Mouse (Mus musculus): Measurements from ENCODE around the gene Rhox1. TPM values are rescaled to one million over a fixed set of nuclear protein-coding genes. Genes with fewer than 3 reads are reported as not detected.
A peak's percentile ranks its signal among the peaks of the same experiment; 100 is the strongest.
"Not testable (repeated sequence)": the region's sequence is repeated elsewhere in the genome, so short reads cannot be mapped to it uniquely, and the experiment has no call there.

The Rhox1 gene
- not detected in 2 replicates for polyA plus RNA-seq (2016; fragmentation: Nextera tagmentation; extraction: Ambion mirVana)

DNA sequence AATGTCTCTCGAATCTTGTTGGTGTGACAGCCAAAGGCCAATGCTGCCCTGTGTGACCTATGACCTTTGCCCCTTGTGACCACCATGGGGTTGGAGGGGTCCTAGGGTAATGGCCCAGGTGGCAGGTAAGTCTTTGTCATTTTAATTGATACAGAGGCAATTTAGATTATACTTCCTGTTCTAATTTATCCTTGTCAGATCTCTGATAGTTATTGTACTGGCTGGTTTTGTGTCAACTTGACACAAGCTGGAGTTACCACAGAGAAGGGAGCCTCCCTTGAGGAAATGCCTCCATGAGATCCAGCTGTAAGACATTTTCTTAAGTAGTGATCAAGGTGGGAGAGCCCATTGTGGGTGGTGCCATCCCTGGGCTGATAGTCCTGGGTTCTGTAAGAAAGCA, at the start of gene Rhox1:
Gene Rhox1 (minus strand): TSS at position 101 of the 400 bp plus-strand sequence.
- not testable (repeated sequence) for H3K4me1 ChIP-seq; H3K9ac ChIP-seq; H3K9me3 ChIP-seq; H3K27ac ChIP-seq; ATAC-seq (ENCODE audit: insufficient number of reproducible peaks, insufficient read depth, low FRiP score, low TSS enrichment); H3K4me2 ChIP-seq (replicated peaks); H3K4me3 ChIP-seq; H3K36me3 ChIP-seq; H3K27me3 ChIP-seq
- 67% methylated on average over 1 of the region's 1 CpGs for WGBS

DNA sequence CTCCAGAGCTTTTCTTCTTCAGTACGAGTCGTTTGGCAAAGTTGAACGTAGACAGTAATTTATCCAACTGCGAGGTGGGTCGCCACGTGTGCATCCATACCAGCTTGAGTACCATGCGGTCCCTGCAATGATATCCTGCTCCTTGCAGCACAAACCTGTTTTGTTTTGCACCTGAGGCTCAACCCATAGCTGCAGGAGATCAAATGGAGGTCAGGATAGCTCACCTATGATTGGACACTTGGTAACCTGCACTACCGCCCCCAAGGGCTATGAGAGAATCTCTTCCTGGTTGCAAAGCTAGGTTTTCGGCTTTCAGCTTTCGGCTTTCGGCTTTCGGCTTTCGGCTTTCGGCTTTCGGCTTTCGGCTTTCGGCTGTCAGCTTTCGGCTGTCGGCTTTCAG, 43.0 kb upstream of the Rhox1 start, which contains the start of gene Rhox4a:
Gene Rhox4a (plus strand): TSS at position 301 of the 400 bp plus-strand sequence.
- H3K27ac ChIP-seq; H3K4me2 ChIP-seq (replicated peaks); H3K9ac ChIP-seq; H3K9me3 ChIP-seq; H3K36me3 ChIP-seq; H3K4me1 ChIP-seq; H3K4me3 ChIP-seq; H3K27me3 ChIP-seq; ATAC-seq (ENCODE audit: insufficient number of reproducible peaks, insufficient read depth, low FRiP score, low TSS enrichment): not testable (repeated sequence)
- WGBS = 97% methylated on average over 11 of the region's 19 CpGs

DNA sequence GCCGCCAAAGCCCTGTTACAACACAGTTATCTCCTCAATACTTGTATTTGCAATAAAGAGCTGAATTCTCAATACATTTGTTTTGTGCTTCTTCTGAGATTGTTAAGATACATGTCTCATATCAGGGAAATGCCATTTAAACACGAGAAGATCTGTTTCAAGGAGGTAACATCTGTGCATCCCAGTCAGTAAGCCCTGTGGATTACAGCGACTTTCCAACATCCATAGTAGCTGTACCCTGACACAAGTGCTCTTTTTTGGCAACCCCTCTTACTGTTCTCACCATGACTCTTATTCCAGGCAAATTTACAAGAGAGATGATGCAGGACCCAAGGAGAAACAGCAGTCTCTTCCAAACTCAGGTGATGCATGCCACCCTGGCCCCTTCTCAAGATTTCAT, 27.6 kb upstream of the Rhox1 start, which contains the start of gene Rhox3a:
Gene Rhox3a (plus strand): TSS at position 301 of the 400 bp plus-strand sequence.
- H3K4me2 ChIP-seq (replicated peaks); H3K4me1 ChIP-seq; H3K9me3 ChIP-seq; H3K27me3 ChIP-seq; H3K9ac ChIP-seq; H3K27ac ChIP-seq; H3K4me3 ChIP-seq; H3K36me3 ChIP-seq; ATAC-seq (ENCODE audit: insufficient number of reproducible peaks, insufficient read depth, low FRiP score, low TSS enrichment): not testable (repeated sequence)
- WGBS = 80% methylated on average over 1 of the region's 3 CpGs

DNA sequence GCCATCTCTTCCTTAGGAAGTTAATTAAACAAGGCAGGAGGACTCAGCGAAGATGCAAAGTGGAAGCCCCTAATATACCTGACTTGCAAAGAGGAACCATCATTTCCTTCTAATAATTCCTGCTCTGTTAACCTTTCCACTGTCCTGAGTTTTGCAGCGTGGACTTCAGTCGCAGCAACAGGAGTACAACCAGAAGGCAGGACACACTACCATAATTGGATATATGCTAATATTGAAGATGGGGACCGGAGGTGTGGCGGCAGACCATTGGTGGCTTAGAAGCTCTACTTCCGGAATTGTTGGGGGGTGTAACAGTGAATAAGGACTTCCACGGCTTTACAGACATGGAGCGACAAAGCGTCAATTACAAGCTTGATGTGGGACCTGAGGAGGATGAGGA, 22.6 kb upstream of the Rhox1 start, which contains the start of gene Rhox2a:
Gene Rhox2a (plus strand): TSS at position 301 of the 400 bp plus-strand sequence.
- not testable (repeated sequence) for H3K36me3 ChIP-seq; ATAC-seq (ENCODE audit: insufficient number of reproducible peaks, insufficient read depth, low FRiP score, low TSS enrichment); H3K9me3 ChIP-seq; H3K4me2 ChIP-seq (replicated peaks); H3K27me3 ChIP-seq; H3K4me1 ChIP-seq; H3K4me3 ChIP-seq; H3K9ac ChIP-seq; H3K27ac ChIP-seq
- 100% methylated on average over 2 of the region's 9 CpGs for WGBS

DNA sequence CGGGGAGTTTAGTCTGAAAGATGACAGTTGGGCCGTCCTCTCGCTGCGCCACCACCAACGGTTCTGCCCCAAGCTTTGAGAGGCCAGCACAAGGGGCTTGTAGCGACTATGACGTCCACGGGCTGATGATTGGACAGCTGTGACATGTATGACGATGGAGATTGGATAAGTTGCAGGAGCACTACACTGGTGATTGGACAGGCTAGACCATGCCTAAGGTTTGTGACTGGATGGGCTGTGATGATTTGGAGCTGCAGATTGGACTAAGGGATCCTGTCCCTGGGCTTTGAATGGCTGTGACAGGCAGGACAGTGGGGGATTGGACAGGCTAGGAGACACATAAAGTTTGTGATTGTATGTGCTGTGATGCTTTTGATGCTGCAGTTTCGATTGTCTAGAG, 11.1 kb downstream of the Rhox1 start, which contains the start of gene Gm9:
Gene Gm9 (minus strand): TSS at position 101 of the 400 bp plus-strand sequence.
- WGBS = 88% methylated on average over 10 of the region's 10 CpGs
- H3K4me3 ChIP-seq = no peak within 1 kb of the TSS
- H3K27me3 ChIP-seq = no peaks in the 10 kb centered on the region
- no peak for ATAC-seq (ENCODE audit: insufficient number of reproducible peaks, insufficient read depth, low FRiP score, low TSS enrichment)
- no peak within 1 kb of the TSS for H3K4me2 ChIP-seq (replicated peaks)
- no peaks in the 10 kb centered on the region for H3K4me1 ChIP-seq
- no peaks in the 10 kb centered on the region for H3K9me3 ChIP-seq
- no peak within 1 kb of the TSS for H3K27ac ChIP-seq
- no peak within 1 kb of the TSS for H3K9ac ChIP-seq
- no peaks in the 10 kb centered on the region for H3K36me3 ChIP-seq

DNA sequence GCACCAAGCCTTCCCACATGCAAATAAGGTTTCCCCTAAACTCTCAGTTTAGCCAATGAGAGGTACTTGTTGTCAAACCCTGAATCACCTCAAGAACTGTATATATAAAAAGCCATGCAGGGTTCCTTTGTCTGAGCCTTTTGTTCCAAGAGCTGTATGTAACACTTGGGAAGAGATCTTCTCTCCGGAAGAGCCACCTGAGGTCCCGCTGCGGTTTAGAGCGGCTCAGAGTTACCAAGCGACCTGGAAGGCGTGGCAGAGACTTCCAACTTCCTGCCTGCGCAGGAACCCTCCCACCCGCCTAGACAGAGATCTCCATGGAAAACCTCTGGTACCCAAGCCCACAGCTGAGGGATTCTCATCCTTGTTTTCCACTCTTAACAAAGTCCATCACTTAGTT, 23.4 kb downstream of the Rhox1 start:
- H3K4me1 ChIP-seq = no peaks in the 10 kb centered on the region
- no peaks in the 10 kb centered on the region for H3K36me3 ChIP-seq
- H3K27ac ChIP-seq = no peak overlapping the region
- H3K27me3 ChIP-seq = no peaks in the 10 kb centered on the region
- no peak overlapping the region for H3K4me2 ChIP-seq (replicated peaks)
- no peaks in the 10 kb centered on the region for H3K9me3 ChIP-seq
- no peak for ATAC-seq (ENCODE audit: insufficient number of reproducible peaks, insufficient read depth, low FRiP score, low TSS enrichment)
- 53% methylated on average over 8 of the region's 8 CpGs for WGBS
- H3K4me3 ChIP-seq = no peak overlapping the region
- no peak overlapping the region for H3K9ac ChIP-seq

DNA sequence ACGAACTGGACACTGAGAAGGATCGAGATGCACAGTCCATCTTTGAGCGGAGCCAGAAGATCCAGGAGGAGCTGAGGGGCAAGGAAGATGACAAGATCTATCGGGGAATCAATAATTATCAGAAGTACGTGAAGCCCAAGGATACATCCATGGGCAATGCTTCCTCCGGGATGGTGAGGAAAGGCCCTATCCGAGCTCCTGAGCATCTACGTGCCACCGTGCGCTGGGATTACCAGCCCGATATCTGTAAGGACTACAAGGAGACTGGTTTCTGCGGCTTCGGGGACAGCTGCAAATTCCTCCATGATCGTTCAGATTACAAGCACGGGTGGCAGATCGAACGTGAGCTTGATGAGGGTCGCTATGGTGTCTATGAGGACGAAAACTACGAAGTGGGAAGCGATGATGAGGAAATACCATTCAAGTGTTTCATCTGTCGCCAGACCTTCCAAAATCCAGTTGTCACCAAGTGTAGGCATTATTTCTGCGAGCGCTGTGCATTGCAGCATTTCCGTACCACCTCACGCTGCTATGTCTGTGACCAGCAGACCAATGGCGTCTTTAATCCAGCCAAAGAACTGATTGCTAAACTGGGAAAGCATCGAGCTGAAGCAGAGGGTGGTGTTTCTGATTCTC, 30.2 kb downstream of the Rhox1 start:
- H3K9ac ChIP-seq = peak overlapping the region; percentile 53
- no peaks in the 10 kb centered on the region for H3K9me3 ChIP-seq
- H3K4me2 ChIP-seq (replicated peaks) = peak overlapping the region; percentile 55
- 26% methylated on average over 28 of the region's 28 CpGs for WGBS
- H3K4me1 ChIP-seq = no peaks in the 10 kb centered on the region
- peak overlapping the region; percentile 53 for H3K4me3 ChIP-seq
- no peaks in the 10 kb centered on the region for H3K27me3 ChIP-seq
- no peaks in the 10 kb centered on the region for H3K36me3 ChIP-seq
- no peak for ATAC-seq (ENCODE audit: insufficient number of reproducible peaks, insufficient read depth, low FRiP score, low TSS enrichment)
- H3K27ac ChIP-seq = no peak overlapping the region

DNA sequence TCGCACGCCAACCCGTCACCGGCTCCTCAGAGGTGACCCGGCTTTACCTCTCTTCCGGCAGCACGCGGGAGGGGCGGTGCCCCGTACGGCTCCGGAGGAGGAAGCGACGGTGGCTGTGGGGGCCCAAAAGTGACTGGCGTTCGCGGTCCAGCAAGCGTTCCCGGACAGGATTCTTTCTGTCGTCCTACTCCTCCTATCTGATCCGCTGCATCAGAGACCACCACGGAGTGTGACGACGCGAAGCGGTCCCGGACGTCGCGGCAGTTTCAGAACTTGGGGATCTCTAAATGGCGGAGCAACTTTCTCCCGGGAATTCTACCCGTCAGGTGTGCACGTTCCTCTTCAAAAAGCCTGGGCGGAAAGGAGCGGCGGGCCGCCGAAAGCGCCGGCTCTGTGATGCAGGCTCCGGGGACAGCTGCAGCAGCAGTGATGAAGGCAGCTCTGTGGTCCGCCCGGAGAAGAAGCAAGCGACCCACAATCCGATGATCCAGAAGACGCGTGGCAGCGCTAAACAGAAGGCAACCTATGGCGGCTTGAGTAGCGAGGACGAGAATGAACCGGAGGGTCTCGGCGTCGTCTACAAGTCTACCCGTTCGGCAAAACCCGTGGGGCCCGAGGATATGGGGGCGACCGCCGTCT, 30.8 kb downstream of the Rhox1 start, which contains the start of the genes Ndufa1 and Rnf113a1:
Gene Ndufa1 (minus strand): TSS at position 59 of the 639 bp plus-strand sequence.
Gene Rnf113a1 (plus strand): TSS at position 141 of the 639 bp plus-strand sequence.
- H3K27ac ChIP-seq = 0 out of 2 replicates have a peak within 1 kb of the TSS, but pooled peaks have one; percentile 17
- peak within 1 kb of the TSS; percentile 53 for H3K4me3 ChIP-seq
- no peaks in the 10 kb centered on the region for H3K9me3 ChIP-seq
- H3K27me3 ChIP-seq = no peaks in the 10 kb centered on the region
- WGBS = 20% methylated on average over 55 of the region's 63 CpGs
- ATAC-seq (ENCODE audit: insufficient number of reproducible peaks, insufficient read depth, low FRiP score, low TSS enrichment) = peak; percentile 90
- peak within 1 kb of the TSS; percentile 55 for H3K4me2 ChIP-seq (replicated peaks)
- peak within 1 kb of the TSS; percentile 53 for H3K9ac ChIP-seq
- no peaks in the 10 kb centered on the region for H3K36me3 ChIP-seq
- H3K4me1 ChIP-seq = no peaks in the 10 kb centered on the region

DNA sequence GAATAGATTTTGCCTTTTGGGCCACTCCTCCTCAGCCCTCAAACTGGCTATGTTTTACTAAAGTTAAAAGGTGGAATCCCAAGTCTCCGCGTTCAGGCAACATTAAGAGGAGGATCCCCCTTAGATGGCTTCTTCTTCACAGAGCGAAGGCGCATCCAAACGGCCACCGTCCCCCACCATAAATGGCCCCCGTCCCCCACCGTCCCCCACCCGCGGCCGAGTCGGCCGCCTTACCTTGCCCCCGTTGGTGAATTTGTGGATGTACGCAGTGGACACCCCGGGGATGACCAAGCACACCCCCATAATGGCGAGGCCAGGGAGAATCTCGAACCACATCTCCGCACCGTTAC, 31.3 kb downstream of the Rhox1 start:
- Histone ChIP-seq H3K36me3 (no peaks in the 10 kb centered on the region), H3K27ac (no peak overlapping the region), H3K4me2 (replicated peaks) (peak overlapping the region; percentile 49), H3K4me3 (peak overlapping the region; percentile 53), H3K4me1 (no peaks in the 10 kb centered on the region), H3K9me3 (no peaks in the 10 kb centered on the region), H3K27me3 (no peaks in the 10 kb centered on the region), H3K9ac (peak overlapping the region; percentile 30)
- ATAC-seq (ENCODE audit: insufficient number of reproducible peaks, insufficient read depth, low FRiP score, low TSS enrichment) = peak; percentile 35; the same call in 1 of the 2 replicates
- WGBS = 27% methylated on average over 19 of the region's 20 CpGs

DNA sequence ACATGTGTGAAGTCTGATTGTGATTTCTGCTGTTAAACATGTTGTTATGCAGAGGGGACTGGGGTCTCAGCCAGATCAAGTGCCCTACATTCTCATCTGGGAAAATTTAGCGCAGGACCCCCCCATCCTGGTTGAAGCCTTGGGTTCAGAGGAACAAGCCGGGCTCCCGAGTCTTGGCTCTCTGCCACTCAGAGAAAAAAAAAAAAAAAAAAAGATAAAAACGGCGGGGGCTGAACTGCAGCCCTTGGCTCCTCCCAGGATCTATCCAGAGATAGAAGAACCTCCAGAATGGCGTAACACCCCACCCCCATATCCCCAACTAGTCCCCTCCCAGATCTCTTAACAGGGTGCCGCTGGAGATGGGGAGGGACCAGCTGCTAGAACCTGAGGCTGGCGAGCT, 37.7 kb downstream of the Rhox1 start:
- ATAC-seq (ENCODE audit: insufficient number of reproducible peaks, insufficient read depth, low FRiP score, low TSS enrichment); H3K9me3 ChIP-seq; H3K27me3 ChIP-seq; H3K36me3 ChIP-seq; H3K4me3 ChIP-seq; H3K4me2 ChIP-seq (replicated peaks); H3K9ac ChIP-seq; H3K4me1 ChIP-seq; H3K27ac ChIP-seq: not testable (repeated sequence)
- WGBS = 58% methylated on average over 8 of the region's 8 CpGs

DNA sequence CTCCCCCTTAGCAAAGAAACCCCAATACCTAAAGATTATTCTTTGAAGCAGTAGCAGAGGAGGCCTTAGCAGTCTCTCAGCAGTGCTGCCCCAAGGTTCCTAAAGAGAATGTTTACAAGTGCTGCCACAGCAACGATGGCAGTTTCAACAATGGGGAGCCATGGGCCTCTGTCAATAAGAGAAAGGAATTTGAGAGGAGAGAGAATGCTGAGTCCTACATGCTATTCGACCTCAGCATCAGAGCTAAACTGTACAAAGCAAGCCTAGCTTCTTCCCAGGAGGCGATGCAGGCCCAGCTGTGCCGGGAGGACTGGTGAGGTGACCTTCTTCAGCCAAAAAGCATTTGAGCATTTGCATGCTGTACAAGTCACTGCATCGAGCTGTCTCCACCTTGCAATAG, 53.3 kb downstream of the Rhox1 start, which contains the start of gene Akap14:
Gene Akap14 (minus strand): TSS at position 101 of the 400 bp plus-strand sequence.
- H3K27me3 ChIP-seq = no peaks in the 10 kb centered on the region
- WGBS = 48% methylated on average over 5 of the region's 5 CpGs

DNA sequence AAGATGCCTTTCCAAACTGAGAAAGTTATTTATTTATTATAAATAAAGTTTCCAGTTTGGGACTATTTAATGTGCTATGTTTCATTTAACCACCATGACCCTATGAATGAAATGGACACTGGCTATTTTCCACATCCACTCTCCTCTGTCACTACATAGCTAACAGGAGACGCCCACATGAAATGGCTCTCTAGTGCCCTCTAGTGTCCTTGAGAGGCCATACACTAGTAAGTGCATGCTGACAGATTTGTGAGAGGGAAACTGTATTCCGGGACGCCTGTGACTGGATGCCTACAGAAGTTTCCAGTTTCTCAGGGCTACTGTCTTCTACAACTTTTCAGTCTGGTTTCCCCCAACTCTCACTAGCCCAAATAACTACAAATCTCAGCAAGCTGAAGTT, 55.0 kb downstream of the Rhox1 start:
- H3K9me3 ChIP-seq = no peaks in the 10 kb centered on the region
- H3K27ac ChIP-seq = no peak overlapping the region
- H3K27me3 ChIP-seq = no peaks in the 10 kb centered on the region
- no peaks in the 10 kb centered on the region for H3K4me1 ChIP-seq
- 21% methylated on average over 3 of the region's 3 CpGs for WGBS
- no peaks in the 10 kb centered on the region for H3K36me3 ChIP-seq
- H3K4me3 ChIP-seq = no peak overlapping the region
- H3K4me2 ChIP-seq (replicated peaks) = no peak overlapping the region
- no peak overlapping the region for H3K9ac ChIP-seq
- no peak for ATAC-seq (ENCODE audit: insufficient number of reproducible peaks, insufficient read depth, low FRiP score, low TSS enrichment)

More for the DNA sequence above, 53.3 kb downstream of the Rhox1 start, which contains the start of gene Akap14:
- H3K4me1 ChIP-seq = no peaks in the 10 kb centered on the region
- no peak within 1 kb of the TSS for H3K9ac ChIP-seq
- no peak for ATAC-seq (ENCODE audit: insufficient number of reproducible peaks, insufficient read depth, low FRiP score, low TSS enrichment)
- H3K36me3 ChIP-seq = no peaks in the 10 kb centered on the region
- H3K4me3 ChIP-seq = no peak within 1 kb of the TSS
- no peaks in the 10 kb centered on the region for H3K9me3 ChIP-seq
- no peak within 1 kb of the TSS for H3K27ac ChIP-seq
- no peak within 1 kb of the TSS for H3K4me2 ChIP-seq (replicated peaks)
